Mouse (Mus musculus) heart, embryonic 12.5 days (tissue): ENCODE measurements around the gene Mas1. TPM values are rescaled to one million over a fixed set of nuclear protein-coding genes. Genes with fewer than 3 reads are reported as not detected.

Experiments used
- ATAC-seq: fragments of 200-750 bp; cut with Nextera tagmentation; 2 replicates; pipeline ENCODE4 v1.8.0; 2017; ENCODE audit warnings: moderate TSS enrichment, moderate library complexity; ENCODE audit not compliant: insufficient number of reproducible peaks, low FRiP score
- H3K27ac ChIP-seq: fragments of 300-500 bp; sonication (generic); 2 replicates; pipeline ENCODE4 v1.5.1; 2016; ENCODE audit warnings: mild to moderate bottlenecking, moderate library complexity; ENCODE audit not compliant: poor library complexity, severe bottlenecking
- H3K27me3 ChIP-seq: fragments of 300-500 bp; sonication (generic); replicated peaks from 2 replicates; pipeline ENCODE4 v1.6.1; 2016; ENCODE audit warnings: mild to moderate bottlenecking, moderate library complexity
- H3K36me3 ChIP-seq: fragments of 300-500 bp; sonication (generic); 2 replicates; pipeline ENCODE4 v1.6.1; 2016; ENCODE audit warnings: mild to moderate bottlenecking, moderate library complexity
- H3K4me1 ChIP-seq: fragments of 300-500 bp; sonication (generic); replicated peaks from 2 replicates; pipeline ENCODE4 v1.6.1; 2016; ENCODE audit warnings: mild to moderate bottlenecking
- H3K4me2 ChIP-seq: fragments of 300-500 bp; sonication (generic); 2 replicates; pipeline ENCODE4 v1.6.1; 2016; ENCODE audit warnings: mild to moderate bottlenecking, moderate library complexity
- H3K4me3 ChIP-seq: fragments of 300-500 bp; sonication (generic); 2 replicates; pipeline ENCODE4 v1.5.1; 2016; ENCODE audit warnings: mild to moderate bottlenecking
- H3K9ac ChIP-seq: fragments of 300-500 bp; sonication (generic); 2 replicates; pipeline ENCODE4 v1.6.1; 2016; ENCODE audit warnings: mild to moderate bottlenecking, moderate library complexity
- H3K9me3 ChIP-seq: fragments of 300-500 bp; sonication (generic); replicated peaks from 2 replicates; pipeline ENCODE4 v1.6.1; 2016; ENCODE audit warnings: mild to moderate bottlenecking, moderate library complexity
- WGBS: fragments of 180-500 bp; shearing (Covaris S2); methylation state at CpG from one replicate; pipeline ENCODE4 v1.1.7; 2016; 5-methylcytosine and 5-hydroxymethylcytosine counted together
- polyA plus RNA-seq: library from polyadenylated mRNA; unstranded; fragments of >200 nt; fragmentation: Nextera tagmentation; extraction: Ambion mirVana; gene quantifications from 2 replicates; pipeline ENCODE4 v1.2.1, GENCODE M21; 2016

Mas1 gene
- polyA plus RNA-seq, 1 experiment from 2014 or later, result 1.1 TPM

DNA sequence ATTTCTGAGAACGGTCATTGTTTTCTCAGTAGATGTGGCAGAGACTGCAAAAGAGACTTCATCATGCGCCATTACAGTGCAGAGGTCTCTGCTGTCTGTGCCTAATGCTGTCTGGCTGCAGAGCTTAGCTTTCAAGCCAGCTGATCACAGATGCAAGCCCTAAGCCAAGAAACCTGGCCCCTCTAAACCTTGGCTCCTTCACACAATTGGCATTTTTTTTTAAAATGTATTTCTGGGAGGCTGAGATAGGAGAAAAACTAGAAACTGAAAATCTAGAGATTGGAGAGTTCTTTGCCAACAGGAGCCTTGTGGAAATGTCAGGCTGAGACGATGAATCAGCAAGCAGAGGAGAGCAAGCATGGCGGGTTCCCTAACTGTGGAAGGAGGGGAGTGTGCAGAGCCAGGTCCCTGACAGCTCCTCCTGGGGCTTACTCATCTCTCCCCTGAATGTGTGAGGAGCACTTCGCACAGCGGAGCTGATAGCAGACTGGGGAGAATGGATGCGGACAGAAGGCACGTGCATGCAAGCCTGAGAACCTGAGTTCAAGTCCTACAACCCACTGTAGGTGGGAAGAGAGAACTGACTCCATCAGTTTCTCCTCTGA is 18.1 kb downstream of the Mas1 start:
- Histone ChIP-seq H3K27me3 (no peaks in the 10 kb centered on the region), H3K4me2 (no peak overlapping the region), H3K9me3 (no peaks in the 10 kb centered on the region), H3K4me3 (no peak overlapping the region), H3K36me3 (no peaks in the 10 kb centered on the region), H3K27ac (no peak overlapping the region), H3K9ac (no peak overlapping the region), H3K4me1 (peaks cover 2% of the 10 kb centered on the region; the same call in 1 of the 2 replicates)
- WGBS, result 78% methylated on average over 8 of the region's 8 CpGs
- no peak for ATAC-seq

DNA sequence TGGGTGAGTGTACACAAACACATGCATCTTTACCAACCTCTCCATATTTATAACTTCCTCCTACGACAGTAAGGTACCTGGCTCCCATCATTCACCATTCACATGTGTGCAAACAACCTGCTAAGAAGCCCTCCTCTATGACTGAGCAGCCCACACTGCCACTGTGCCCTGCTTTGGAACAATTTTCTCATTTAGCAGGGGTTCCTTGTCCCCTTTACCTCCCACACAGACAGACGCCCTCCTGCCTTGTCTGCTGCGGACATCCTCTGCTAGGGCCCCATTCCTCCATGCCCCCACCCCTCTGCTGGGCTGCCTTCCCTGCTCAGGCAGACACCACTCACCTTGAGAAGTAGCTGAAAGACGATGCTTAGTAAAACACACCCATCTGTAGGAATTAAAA is 20.2 kb downstream of the Mas1 start:
- WGBS, result 43% methylated on average over 4 of the region's 4 CpGs
- Histone ChIP-seq H3K27me3 (no peaks in the 10 kb centered on the region), H3K27ac (no peak overlapping the region), H3K9me3 (no peaks in the 10 kb centered on the region), H3K4me2 (no peak overlapping the region), H3K36me3 (no peaks in the 10 kb centered on the region), H3K9ac (no peak overlapping the region), H3K4me3 (no peak overlapping the region), H3K4me1 (peaks cover 2% of the 10 kb centered on the region; the same call in 1 of the 2 replicates)
- no peak for ATAC-seq

- 70% methylated on average over 5 of the region's 5 CpGs for WGBS
- Histone ChIP-seq H3K9me3 (no peaks in the 10 kb centered on the region), H3K9ac (no peak overlapping the region), H3K36me3 (no peaks in the 10 kb centered on the region), H3K4me3 (no peak overlapping the region), H3K4me2 (no peak overlapping the region), H3K4me1 (peaks cover 2% of the 10 kb centered on the region; the same call in 1 of the 2 replicates), H3K27ac (no peak overlapping the region), H3K27me3 (no peaks in the 10 kb centered on the region)
- no peak for ATAC-seq
Observed at GRCm38 (mm10) chr17:12846474-12846873, 21.5 kb downstream of the Mas1 start.

DNA sequence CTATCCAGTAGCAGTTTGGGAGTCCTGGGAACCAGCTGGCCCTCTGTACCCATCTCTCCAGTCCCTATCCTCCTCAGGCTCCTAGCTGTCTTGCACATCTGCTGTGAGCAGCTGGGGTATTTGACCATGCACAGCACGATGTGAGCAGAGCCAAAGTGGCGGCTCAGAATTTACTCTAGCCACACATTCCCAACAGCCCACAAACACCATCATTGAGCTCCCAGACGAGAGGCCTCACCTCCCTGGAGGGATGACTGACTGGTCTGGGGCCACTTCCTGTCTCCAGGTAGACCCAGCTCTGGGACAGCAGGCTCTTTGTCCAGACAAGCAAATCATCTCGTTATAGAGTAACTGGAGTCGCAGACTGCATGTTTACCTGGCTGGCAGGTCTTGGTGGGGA is 22.1 kb downstream of the Mas1 start:
- no peak for ATAC-seq

DNA sequence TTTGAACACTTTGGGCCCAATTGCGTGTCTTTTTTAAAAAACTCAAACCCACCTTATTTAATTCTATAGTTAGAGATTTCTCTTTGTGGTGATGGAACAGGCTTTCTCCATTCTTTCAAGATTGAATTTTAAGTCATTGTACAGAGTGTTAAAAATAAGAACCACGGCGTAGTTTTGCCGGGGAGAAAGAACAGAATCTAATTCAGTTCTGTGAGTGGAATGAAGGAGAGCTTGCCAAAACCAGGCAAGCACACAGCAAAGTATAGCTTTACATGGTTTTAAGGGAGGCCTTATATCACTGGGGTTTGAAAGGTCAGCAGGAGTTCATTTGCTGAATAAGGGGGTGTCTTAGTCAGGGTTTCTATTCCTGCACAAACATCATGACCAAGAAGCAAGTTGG is 23.4 kb downstream of the Mas1 start:
- Histone ChIP-seq H3K27me3 (no peaks in the 10 kb centered on the region), H3K36me3 (no peaks in the 10 kb centered on the region)

More for the DNA sequence above, 22.1 kb downstream of the Mas1 start:
- H3K9ac ChIP-seq, result no peak overlapping the region
- H3K4me1 ChIP-seq, result peaks cover 1% of the 10 kb centered on the region; the same call in 1 of the 2 replicates
- H3K4me3 ChIP-seq, result no peak overlapping the region
- H3K4me2 ChIP-seq, result no peak overlapping the region
- H3K36me3 ChIP-seq, result no peaks in the 10 kb centered on the region
- WGBS, result 42% methylated on average over 5 of the region's 5 CpGs
- H3K27me3 ChIP-seq, result no peaks in the 10 kb centered on the region
- H3K9me3 ChIP-seq, result no peaks in the 10 kb centered on the region
- no peak overlapping the region for H3K27ac ChIP-seq

DNA sequence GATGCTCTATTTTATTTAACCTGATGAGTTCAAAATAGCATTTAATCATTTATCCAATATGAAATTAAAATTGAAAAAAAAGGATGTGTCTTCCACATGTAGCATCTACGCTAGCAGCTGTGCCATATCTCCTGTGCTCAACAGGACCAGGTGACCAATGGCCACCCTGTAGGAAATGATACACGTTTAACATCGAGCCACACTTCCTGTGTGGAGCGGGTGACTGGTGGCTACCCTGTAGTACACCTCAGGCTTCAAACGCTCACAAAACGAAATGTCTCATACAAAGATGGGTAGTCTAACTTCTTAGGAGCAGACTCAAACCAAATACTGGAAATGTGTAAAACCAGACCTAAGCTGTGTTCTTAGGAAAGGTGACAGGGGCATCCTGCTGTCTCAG is 24.1 kb downstream of the Mas1 start:
- Histone ChIP-seq H3K4me1 (no peaks in the 10 kb centered on the region), H3K4me3 (no peak overlapping the region), H3K27me3 (no peaks in the 10 kb centered on the region), H3K36me3 (no peaks in the 10 kb centered on the region), H3K4me2 (no peak overlapping the region), H3K9me3 (no peaks in the 10 kb centered on the region), H3K27ac (no peak overlapping the region), H3K9ac (no peak overlapping the region)
- WGBS, result 69% methylated on average over 6 of the region's 6 CpGs
- no peak for ATAC-seq

More for the DNA sequence above, 23.4 kb downstream of the Mas1 start:
- H3K4me3 ChIP-seq, result no peak overlapping the region
- no peak for ATAC-seq
- no peaks in the 10 kb centered on the region for H3K4me1 ChIP-seq
- no peak overlapping the region for H3K9ac ChIP-seq
- no peak overlapping the region for H3K4me2 ChIP-seq
- no peaks in the 10 kb centered on the region for H3K9me3 ChIP-seq
- H3K27ac ChIP-seq, result no peak overlapping the region
- WGBS, result 91% methylated on average over 4 of the region's 4 CpGs

DNA sequence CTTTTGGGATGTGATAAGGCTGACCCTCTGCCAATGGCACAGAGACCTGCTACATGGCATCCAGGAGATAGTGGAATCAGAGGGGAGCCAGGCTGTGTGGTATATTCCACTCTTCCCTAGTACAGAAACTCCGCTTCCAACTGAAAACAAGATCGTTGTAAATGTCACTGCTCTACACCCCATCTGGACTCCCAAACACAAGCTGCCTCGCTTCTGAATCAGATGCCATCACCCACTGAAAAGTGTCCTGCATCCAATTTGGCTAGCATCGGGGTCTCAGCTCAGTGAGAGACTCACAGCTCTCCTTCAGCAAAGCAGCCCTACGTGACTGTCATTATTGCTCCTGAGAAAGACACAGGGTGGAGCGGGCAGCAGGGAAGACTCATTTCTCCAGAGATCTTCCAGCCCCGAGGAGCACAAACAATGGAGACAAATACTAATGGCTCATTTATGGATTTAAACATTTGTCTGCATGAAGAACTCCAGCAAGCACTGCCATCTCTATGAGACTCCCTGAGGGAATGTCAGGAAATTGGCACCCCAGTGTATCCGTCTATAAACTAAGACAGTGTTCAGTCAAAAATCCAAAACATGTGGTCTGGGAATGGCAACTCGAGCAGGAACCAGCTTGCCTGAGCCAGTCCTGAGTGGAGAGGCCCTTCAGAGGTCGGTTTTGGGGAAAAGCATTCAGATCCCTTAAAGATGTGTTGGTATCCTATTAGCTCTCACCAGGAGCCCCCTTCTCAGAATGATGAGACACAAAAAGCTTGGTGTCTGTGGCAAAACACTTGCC is 28.3 kb downstream of the Mas1 start:
- Histone ChIP-seq H3K4me1 (no peaks in the 10 kb centered on the region), H3K4me2 (no peak overlapping the region), H3K9ac (no peak overlapping the region), H3K9me3 (no peaks in the 10 kb centered on the region; the same call in 1 of the 2 replicates), H3K27me3 (no peaks in the 10 kb centered on the region), H3K36me3 (no peaks in the 10 kb centered on the region), H3K27ac (no peak overlapping the region), H3K4me3 (no peak overlapping the region)
- WGBS, result 71% methylated on average over 10 of the region's 10 CpGs
- ATAC-seq, result no peak

DNA sequence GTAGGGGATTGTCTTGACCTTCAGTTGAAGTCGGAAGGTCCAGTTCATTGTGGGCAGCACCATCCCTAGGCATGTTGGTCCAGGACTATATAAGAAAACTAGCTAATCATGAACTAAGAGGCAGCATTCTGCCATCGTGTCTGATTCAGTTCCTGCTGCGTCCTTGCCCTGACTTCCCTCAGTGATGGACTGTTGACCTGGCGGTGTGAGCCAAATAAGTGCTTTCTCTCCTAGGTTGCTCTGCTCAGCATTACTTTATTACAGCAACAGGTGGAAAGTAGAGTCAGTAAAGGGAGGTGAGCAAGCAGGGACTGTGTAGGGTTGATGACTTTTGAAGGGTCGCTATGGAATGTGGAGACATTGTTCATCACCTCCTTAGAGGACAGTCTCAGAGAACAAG is 32.2 kb downstream of the Mas1 start:
- Histone ChIP-seq H3K4me3 (no peak overlapping the region), H3K27ac (no peak overlapping the region), H3K9ac (no peak overlapping the region), H3K36me3 (no peaks in the 10 kb centered on the region), H3K9me3 (no peaks in the 10 kb centered on the region; the same call in 1 of the 2 replicates), H3K4me2 (no peak overlapping the region), H3K4me1 (no peaks in the 10 kb centered on the region), H3K27me3 (no peaks in the 10 kb centered on the region)
- ATAC-seq, result no peak
- WGBS, result 82% methylated on average over 5 of the region's 5 CpGs

DNA sequence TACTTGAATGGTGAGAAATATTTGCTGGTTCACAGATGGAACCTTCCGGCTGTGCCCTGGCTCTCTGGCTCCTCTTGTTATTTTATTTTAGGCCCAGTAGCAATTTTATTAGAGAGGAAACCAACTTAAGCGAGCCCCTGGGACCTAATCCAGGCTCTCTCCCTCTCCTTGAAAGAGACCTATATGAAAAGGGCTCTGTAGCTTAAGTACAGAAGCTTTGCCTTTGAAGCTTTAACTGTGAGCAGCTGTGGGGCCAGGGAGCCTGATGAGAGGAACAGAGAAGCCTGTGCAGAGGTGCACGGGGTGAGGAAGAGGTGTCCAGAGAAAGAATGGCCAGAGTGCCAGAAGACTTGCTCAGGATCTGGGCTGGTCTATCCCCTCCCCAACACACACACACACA is 33.1 kb downstream of the Mas1 start:
- no peaks in the 10 kb centered on the region for H3K4me1 ChIP-seq
- H3K4me3 ChIP-seq, result no peak overlapping the region
- H3K9ac ChIP-seq, result no peak overlapping the region
- H3K27ac ChIP-seq, result no peak overlapping the region
- no peaks in the 10 kb centered on the region for H3K36me3 ChIP-seq
- no peaks in the 10 kb centered on the region for H3K27me3 ChIP-seq
- H3K9me3 ChIP-seq, result no peaks in the 10 kb centered on the region; the same call in 1 of the 2 replicates
- H3K4me2 ChIP-seq, result no peak overlapping the region
- ATAC-seq, result no peak
- 67% methylated on average over 3 of the region's 3 CpGs for WGBS

DNA sequence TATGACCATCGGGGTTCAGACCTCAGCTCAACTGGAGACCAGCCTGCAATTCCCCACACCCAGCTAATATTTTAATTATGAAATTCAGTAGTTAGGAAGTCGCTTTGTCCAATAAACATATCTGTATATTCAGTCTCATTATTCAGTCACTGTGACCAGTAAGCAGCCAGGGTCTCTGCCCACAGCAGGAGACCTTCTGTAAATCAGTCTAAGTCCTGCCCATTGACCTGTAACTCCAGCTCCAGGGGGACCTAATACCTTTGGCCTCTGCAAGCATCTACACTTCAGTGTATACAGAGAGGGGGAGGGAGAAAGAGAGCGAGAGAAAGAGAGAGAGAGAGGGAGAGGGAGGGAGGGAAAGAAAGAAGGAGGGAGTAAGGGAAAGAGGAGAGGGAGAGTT is 33.6 kb downstream of the Mas1 start:
- no peak for ATAC-seq
- no peak overlapping the region for H3K4me3 ChIP-seq
- H3K27me3 ChIP-seq, result no peaks in the 10 kb centered on the region
- H3K27ac ChIP-seq, result no peak overlapping the region
- peaks cover 2% of the 10 kb centered on the region for H3K9me3 ChIP-seq
- no peaks in the 10 kb centered on the region for H3K36me3 ChIP-seq
- no peak overlapping the region for H3K9ac ChIP-seq
- no peak overlapping the region for H3K4me2 ChIP-seq
- 68% methylated on average over 3 of the region's 3 CpGs for WGBS
- no peaks in the 10 kb centered on the region for H3K4me1 ChIP-seq

GRCm38 (mm10) chr17:12832657-12833056 is 35.3 kb downstream of the Mas1 start:
- no peak for ATAC-seq
- H3K36me3 ChIP-seq, result no peaks in the 10 kb centered on the region
- H3K4me3 ChIP-seq, result no peak overlapping the region
- no peaks in the 10 kb centered on the region for H3K27me3 ChIP-seq
- WGBS, result 81% methylated on average over 4 of the region's 4 CpGs
- no peaks in the 10 kb centered on the region for H3K4me1 ChIP-seq
- H3K9me3 ChIP-seq, result peaks cover 6% of the 10 kb centered on the region; the same call in 1 of the 2 replicates
- H3K27ac ChIP-seq, result no peak overlapping the region
- H3K4me2 ChIP-seq, result no peak overlapping the region
- no peak overlapping the region for H3K9ac ChIP-seq
